Mouse (Mus musculus) layer of hippocampus, adult 11-12 months (tissue): ENCODE results near the gene Hist2h2aa2.
A peak's percentile ranks its signal among the peaks of the same experiment; 100 is the strongest.
"Not testable (repeated sequence)": the region's sequence is repeated elsewhere in the genome, so short reads cannot be mapped to it uniquely, and the experiment has no call there.

Experiments
- DNase-seq: peaks from one replicate; pipeline ENCODE4 v3.0.0; 2022; ENCODE audit warnings: low spot score

The Hist2h2aa2 gene

DNA sequence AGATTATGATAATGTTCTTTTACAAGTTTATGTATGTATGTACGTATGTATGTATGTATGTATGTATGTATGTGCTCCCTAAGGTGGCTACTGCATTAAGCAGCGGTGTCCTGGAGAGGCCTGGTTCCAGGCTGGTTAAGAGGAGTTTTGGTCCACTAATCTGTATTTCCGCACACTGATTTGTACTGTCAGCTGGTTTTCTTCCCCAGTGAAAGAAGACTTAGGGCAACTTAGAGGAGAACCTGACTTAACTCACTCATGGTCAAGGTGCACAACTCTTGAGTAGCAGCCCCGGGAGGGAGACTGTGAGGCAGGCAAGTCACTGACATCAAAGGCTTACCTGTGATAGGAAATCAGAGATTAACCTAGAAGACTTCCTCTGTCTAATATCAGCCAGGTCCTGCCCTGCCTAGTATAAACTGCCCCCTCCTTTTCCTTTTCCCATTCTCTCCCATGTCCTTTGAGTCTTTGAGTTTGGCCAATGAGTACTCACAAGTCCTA lies 3.2 kb downstream of the Hist2h2aa2 start:
- DNase-seq, result no peak

DNA sequence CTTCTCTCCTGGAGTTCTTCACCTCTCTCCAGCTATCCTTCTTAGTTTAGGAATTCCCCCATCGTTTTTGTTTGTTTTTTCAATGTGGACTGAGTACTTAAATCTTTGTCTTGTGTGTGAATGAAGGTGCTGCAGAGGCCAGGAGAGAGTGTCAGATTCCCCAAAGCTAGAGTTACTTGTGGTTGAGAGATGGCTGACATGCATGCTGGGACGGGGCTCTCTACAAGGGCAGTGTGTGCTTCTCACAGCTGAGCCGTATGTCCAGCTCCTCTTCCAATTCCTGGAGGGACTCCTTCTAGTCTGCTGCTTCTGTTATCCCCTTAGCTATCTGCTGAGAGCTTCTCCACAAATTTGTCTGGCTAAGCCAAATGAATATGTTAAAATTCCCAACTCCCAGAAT lies 4.2 kb downstream of the Hist2h2aa2 start:
- DNase-seq, result no peak

DNA sequence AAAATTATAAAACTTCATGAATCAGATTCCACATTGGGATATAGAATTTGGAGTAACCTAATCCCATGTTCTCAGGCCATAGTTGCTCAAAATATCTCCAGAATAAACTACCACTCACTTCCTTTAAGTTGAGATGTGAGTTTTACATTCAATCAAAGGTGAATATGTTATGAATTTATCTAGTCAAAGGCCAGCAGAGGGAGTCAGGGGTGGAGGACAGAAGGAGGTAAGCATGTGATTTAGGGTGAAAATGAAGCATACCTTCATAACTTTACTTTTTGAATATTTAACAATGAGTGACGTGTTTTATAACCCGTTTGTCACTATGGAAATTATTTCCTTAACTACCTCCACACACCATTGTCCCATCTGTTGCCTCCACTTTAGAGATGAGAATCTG lies 5.2 kb downstream of the Hist2h2aa2 start:
- no peak for DNase-seq

DNA sequence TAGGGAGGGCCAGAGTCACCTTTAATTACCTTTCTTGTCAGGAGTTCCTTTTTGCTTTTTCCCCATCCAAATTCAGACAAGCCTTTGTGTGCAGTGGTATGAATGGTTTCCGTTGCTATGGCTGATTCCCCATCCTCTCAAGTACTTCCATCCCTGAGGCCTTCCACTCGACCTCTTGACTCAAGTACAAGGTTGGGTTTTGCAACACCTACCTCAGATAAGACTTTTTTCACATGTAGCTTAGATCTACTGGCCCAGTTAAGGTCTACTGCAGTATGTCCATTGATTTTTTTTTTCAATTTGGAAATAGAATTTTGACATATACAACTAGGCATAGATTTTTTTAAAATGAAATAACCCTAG lies 8.3 kb downstream of the Hist2h2aa2 start:
- no peak for DNase-seq

DNA sequence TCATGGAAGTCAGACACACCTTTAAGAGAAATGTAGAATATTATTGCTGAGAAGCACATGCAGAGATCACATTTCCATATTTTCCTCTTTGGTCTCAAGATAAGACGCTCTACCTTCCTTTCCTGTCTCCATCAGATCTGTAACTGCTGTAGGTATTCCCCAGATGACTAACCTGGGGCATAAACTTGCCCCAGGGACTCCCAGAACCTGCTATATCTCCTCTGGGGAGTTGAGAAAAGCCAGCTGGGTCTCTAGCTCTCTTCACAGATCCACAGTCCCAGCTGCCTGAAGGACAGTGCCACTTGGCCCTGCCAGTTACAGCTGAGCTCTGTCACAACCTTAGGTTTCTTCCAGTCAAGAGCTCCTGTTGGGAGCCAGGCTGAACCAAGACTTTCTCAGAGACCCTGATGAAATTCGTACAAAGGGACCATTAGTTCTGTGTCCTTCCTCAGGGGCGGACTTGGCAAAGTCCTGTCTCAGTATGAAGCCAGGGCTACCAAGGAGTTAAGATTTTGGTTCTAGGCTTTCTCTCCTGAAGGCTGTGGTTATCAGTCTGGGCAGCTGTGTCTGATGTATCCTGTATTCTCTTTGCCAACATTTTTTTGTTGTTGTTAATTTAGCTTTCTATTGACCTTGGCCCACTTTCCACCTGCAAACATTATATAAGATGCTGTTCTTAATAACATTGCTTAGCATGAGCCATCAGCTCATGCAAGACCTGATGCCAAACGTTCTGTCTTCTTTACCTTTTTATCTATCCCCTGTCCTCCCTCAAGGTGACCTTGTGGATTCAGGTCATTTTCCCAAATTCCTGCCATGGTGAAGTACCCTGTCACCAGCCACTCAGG lies 8.9 kb downstream of the Hist2h2aa2 start:
- no peak for DNase-seq

DNA sequence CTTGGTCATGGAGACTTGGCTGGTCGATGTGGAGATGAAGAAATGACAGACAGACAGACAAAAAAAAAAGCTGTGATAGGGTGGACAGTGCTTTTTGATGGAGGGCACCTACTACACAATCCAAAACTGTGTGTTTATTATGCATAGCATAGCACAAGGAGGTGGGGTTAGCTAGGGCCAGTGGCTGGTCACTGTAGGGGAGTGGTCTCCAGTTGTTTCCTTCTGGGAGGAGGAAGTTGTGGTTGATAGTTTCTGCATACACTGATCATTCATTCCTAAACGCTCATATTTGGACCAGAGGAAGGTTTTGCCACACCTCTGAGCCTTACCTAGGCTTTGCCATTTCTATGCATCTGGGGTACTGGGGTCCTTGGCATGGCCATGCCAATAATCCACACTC lies 9.7 kb downstream of the Hist2h2aa2 start:
- DNase-seq, result no peak

DNA sequence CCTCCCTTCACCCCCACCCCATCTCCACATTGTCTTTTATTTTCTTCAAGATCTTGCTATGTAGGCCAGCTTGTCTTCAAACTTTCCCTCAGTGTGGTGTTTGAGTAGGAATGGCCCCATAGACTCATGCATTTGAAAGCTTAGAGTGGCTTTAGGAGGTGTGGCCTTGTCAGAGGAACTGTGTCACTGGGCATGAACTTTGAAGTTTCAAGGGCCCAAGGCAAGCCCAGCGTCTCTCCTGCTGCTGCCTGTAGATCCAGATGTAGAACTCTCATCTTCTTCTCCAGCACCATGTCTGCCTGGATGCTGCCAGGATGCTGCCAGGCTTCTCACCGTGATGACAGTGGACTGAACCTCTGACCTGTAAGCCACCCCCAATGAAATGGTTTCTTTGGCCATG lies 11.2 kb downstream of the Hist2h2aa2 start:
- DNase-seq, result no peak

DNA sequence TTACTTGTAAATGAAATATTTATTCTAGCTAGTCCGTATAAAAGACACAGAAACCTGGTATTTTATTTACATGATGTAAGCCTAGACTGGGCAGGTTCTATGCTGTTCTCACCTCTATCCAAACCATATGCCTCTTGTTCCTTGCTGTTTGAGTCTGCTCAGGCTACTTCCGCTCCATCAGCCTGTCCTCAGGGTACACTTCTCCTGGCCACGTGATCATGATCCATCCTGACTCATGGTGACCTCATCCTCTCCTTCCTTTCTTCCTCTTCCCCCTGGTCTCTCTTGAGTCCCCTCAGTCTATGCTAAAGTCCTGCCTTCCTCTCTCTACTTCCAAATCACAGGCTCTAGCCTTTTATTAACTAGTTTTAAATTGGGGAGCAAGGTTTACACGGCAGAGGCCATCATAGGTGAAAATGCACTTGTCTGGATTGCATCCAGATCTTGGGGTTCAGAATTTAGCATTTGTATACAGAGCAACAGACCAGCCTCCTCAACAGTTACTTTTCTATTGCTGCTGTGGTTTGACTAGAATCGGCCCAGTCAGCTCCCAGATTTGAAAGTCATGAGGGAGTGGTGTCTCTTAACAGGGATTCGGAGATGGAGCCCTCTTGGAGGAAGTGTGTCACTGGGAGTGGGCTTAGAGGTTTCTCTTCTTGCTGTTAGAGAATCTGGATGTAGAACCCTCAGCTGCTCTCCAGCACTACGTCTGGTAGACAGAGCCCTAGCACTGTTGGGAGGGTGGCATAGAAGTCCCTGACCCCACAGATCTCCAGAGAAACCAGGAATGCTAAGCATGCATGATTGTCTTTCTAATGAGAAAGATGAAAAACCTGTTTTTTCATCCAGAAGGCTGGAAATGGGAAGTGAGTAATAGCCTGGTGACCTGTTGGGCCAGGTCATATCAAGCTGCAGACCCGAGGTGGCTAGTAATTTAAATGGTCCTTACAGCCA lies 13.1 kb downstream of the Hist2h2aa2 start:
- DNase-seq, result no peak

DNA sequence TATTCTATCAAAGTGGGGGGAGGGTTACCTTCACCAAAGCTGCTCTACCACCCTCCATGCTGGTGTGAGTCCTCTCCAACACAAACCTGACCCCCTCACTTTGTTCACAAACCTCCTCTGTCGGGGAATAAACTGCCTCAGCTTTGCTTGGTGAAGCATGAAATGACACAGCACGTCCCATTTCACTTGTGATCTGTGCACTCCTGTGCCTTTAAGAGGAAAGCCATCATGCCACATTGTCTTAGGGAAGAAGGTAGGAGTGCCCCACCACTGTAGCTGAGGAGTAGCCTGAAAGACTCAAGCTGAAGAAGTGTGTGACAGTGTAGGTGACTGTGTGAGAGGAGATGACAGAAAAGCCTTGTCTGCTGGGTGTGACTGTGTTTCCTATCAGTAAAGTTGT lies 14.7 kb downstream of the Hist2h2aa2 start:
- no peak for DNase-seq

DNA sequence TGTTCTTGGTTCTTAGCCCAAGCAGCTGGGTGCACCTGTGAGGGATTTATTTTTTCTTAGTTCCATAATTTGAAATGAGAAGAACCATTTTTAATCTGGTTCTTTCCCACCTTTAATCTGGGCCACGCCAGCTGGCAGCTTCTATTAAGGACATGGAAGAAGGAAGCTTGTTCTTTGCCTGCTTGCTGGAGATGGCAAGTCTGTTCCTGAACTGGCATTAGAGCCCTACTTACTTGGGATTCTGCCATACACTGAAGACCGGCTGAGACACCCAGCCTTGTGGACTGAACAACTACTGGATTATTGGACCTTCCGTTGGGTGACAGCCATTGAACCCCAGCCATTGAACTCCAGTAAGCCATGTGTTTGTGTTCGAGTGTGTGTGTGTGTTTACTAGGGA lies 17.3 kb downstream of the Hist2h2aa2 start:
- DNase-seq, result no peak

DNA sequence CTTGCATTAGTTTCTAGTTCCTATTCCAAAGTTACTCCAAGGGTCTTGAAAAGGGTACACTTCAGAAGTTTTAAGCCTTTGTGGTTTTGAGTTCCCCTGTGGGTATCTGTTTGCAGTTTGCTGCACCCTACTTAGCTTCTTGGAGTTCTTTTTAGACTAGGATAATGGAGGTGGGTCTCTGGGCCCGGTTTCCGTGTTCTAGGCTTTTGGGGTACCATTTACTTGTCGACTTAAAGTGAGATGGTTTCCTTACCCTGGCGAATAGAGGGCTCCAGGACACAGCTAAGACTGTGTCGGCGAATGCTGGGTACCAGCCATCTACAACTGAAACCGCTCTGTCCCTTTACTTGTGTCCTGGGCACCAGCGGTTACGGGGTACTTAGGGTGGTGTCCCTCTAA lies 18.4 kb downstream of the Hist2h2aa2 start:
- DNase-seq, result no peak

DNA sequence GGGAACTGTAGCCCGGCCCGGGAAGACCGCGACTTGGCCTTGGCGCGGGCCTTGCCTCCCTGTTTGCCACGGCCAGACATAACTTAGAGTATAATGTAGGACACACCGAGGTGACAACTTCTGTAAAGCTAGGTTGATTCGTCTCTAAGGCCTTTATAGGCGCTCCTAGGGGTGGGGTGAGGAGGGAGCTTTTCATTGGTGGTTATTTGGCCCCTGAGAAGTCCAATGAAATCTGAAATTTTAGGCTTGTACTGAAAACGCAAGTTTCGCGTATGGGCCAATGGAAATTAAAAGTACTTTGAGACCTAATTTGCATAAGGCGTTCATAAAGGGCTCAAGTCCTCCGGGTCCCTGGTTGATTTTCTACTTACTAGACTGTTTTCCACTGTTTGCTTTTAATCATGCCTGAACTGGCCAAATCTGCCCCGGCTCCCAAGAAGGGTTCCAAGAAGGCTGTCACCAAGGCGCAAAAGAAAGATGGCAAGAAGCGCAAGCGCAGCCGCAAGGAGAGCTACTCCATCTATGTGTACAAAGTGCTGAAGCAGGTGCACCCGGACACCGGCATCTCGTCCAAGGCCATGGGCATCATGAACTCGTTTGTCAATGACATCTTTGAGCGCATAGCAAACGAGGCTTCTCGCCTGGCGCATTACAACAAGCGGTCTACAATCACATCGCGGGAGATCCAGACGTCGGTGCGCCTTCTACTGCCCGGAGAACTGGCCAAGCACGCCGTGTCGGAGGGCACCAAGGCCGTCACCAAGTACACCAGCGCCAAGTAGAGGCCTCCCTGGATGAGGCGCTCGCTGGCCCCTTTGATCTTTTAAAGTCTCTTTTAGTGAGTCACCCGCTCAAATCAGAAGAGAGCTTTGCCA lies 19.1 kb downstream of the Hist2h2aa2 start, which contains the start of the genes Hist2h2ac and Hist2h2be:
Hist2h2ac (minus strand) TSS at position 116 of the 875 bp plus-strand sequence.
Hist2h2be (plus strand) TSS at position 355 of the 875 bp plus-strand sequence.
- DNase-seq, result peak; percentile 91

DNA sequence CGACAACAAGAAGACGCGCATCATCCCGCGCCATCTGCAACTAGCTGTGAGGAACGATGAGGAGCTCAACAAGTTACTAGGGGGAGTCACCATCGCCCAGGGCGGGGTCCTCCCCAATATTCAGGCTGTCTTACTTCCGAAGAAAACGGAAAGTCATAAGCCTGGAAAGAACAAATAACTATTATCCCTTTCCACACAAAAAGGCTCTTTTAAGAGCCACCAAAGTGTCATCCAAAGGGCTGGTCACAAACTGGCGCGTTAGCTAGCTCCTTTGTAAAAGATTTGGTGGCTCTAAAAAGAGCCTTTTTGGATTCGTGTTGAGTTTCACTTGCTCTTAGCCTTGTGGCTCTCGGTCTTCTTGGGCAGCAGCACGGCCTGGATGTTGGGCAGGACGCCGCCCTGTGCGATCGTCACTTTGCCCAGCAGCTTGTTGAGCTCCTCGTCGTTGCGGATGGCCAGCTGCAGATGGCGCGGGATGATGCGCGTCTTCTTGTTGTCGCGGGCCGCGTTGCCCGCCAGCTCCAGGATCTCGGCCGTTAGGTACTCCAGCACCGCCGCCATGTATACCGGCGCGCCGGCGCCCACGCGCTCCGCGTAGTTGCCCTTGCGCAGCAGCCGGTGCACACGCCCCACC lies 19.8 kb downstream of the Hist2h2aa2 start:
- not testable (repeated sequence) for DNase-seq

DNA sequence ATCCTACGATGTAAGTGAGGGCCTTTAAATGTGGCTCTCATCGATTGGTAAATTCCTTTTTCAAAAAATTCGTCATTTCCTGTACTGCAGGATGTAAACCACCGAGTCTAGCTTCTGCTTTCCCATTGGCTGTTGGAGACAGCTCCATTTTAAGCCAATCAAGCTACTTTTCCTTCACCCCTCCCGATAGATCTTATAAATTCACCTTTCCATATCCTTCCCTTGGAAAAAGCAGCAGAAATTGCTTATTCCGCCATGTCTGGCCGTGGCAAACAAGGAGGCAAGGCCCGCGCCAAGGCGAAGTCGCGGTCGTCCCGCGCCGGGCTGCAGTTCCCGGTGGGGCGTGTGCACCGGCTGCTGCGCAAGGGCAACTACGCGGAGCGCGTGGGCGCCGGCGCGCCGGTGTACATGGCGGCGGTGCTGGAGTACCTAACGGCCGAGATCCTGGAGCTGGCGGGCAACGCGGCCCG lies 20.4 kb downstream of the Hist2h2aa2 start, which contains the start of the genes Bola1 and Hist2h2ab:
Bola1 (minus strand) TSS at position 49 of the 470 bp plus-strand sequence.
Hist2h2ab (plus strand) TSS at position 205 of the 470 bp plus-strand sequence.
- DNase-seq, result peak; percentile 79

DNA sequence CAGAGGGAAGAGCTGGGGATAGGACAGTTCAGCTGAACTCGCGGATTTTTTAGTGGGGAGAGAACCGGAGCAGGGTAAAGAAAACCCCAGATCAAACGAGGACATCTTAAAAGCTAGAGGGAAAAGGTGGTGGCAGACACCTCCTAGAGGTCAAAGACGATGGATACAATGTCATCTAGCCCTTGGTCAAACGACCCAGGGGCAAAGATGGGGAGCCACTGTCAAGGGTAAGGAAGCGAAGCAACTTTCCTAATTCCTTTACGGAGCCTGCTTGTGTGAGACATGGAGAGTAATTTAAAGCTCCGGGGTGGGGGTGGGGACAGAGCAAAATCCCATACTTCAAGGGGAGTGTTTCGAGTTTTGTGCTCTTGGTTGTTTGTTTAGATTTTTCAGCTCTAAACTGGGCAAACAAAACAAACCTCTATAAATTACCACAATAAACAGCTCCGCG lies 20.9 kb downstream of the Hist2h2aa2 start:
- no peak for DNase-seq

DNA sequence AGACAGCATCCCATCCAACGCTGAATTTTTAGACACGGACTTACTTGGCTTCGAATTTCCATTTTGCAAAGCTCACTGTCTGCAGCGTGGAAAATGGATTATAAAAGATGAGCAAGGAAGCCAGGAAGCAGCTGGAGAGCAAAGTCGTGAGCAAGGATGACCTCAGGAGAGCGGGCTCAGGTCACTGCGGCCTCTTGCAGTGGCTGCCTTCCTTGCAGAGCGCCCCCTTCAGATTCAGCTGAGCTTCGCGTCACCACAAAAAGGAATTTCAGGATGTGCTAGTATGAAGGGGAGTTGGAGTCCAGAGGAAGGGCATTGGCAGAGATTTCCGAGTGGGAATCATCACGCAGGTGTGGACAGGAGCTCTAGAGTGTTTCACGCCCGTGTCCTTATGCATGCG lies 30.8 kb downstream of the Hist2h2aa2 start:
- no peak for DNase-seq

DNA sequence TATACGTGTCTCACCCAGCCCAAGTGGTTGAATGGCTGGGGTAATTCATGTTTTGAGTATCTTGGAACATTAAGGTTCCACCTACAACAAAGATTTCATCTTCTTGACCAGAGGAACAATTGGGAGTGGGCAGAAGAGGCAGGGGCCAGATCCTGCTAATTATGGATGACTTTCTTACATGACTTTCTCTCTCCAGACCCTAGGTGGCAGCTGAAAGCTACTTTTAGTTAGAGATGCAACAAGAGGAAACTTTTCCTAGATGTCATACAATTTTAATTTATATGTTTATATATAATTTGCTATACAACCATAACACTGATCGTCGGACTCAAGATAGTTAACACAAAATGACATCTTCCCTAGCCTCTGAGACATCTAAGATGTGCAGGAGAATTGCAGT lies 32.3 kb downstream of the Hist2h2aa2 start:
- DNase-seq, result no peak

DNA sequence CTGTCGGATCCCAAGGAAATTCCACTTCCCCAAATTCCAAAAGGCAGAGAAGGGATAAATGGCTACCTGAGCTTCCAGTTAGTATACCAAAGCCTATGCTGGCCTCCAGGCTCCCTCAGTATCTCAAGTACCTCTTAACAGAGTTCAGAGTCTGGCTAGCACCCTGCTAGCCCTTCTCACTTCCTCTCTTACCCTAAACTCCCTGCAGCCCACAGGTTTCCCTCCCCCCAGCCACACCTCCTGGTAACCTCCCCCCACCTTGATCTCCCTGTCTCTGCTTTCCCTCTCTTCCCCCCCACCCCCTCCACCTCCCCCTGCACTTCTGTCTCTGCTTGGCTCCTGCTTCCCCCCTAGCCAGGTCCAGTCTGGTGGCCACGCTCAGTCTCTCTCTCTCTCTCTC lies 40.3 kb downstream of the Hist2h2aa2 start:
- DNase-seq, result no peak

DNA sequence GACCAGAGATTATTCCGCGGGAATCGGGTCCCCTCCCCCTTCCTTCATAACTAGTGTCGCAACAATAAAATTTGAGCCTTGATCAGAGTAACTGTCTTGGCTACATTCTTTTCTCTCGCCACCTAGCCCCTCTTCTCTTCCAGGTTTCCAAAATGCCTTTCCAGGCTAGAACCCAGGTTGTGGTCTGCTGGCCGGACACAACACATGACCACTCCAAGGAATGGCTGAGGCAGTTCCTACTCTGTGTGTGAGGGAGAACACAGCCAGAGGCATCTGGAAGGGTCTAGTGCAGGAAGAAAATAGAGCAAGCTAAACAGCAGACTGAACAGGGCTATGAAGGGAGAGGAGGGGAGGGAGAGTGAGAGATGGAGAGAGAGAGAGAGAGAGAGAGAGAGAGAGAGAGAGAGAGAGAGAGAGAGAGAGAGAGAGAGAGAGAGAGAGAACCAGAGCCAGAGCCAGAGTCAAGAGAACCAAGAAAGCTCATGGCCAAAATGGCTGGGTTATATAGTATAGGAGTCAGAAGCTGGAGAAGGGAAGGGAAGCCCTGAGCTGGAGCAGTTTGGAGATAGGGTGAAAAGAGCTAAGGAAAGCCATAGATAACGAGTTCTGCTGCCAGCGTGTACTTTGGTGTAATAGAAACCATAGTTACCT lies 41.4 kb downstream of the Hist2h2aa2 start:
- not testable (repeated sequence) for DNase-seq

DNA sequence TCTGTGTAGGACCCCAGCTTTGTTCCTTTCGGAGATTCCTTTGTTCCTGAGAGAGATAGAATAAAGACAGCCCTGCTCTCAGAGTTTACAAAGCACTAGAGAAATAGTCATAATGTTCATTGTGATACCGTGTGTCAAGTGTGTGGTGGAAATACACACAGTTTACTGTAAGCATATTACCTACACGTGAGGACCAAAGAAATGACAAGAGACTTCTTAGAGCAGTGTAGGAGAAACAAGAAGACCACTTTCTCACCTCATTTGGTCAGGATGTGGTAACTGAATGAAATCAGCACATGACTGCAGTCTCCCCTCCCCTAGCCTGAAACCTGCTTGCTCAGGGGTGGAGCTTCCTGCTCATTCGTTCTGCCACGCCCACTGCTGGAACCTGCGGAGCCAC lies 41.9 kb downstream of the Hist2h2aa2 start:
- DNase-seq, result no peak
